Mouse (Mus musculus) midbrain, embryonic 14.5 days (tissue): ENCODE measurements at regions not wholly inside any gene's neighbourhood (a gene's known extent, or its start where the extent isn't known, plus 50 kb on each side); places are given as distances from the start of the nearest gene placed in this dataset.
A peak's percentile ranks its signal among the peaks of the same experiment; 100 is the strongest.

Experiments
- ATAC-seq: fragments of 200-750 bp; cut with Nextera tagmentation; 2 replicates; pipeline ENCODE4 v1.8.0; 2017; ENCODE audit warnings: moderate number of reproducible peaks, moderate library complexity; ENCODE audit not compliant: low FRiP score, low TSS enrichment
- DNase-seq: peaks from one replicate; pipeline ENCODE4 v3.0.0-alpha.2; 2015
- H3K27ac ChIP-seq: fragments of 300-500 bp; sonication (generic); replicated peaks from 2 replicates; pipeline ENCODE4 v1.5.1; 2014; ENCODE audit warnings: mild to moderate bottlenecking, low read depth, low read length, moderate library complexity
- H3K27me3 ChIP-seq: fragments of 300-500 bp; sonication (generic); 2 replicates; pipeline ENCODE4 v1.6.1; 2014; ENCODE audit warnings: low read length, control low read depth, mixed read lengths; ENCODE audit not compliant: control insufficient read depth, insufficient read depth
- H3K36me3 ChIP-seq: fragments of 300-500 bp; sonication (generic); 2 replicates; pipeline ENCODE4 v1.6.1; 2014; ENCODE audit warnings: low read length, control low read depth; ENCODE audit not compliant: control insufficient read depth, insufficient read depth
- H3K4me1 ChIP-seq: fragments of 300-500 bp; sonication (generic); 2 replicates; pipeline ENCODE4 v1.6.1; 2014; ENCODE audit warnings: mild to moderate bottlenecking, antibody characterized with exemption, low read length, control low read depth; ENCODE audit not compliant: control insufficient read depth, insufficient read depth
- H3K4me2 ChIP-seq: fragments of 300-500 bp; sonication (generic); 2 replicates; pipeline ENCODE4 v1.6.1; 2014; ENCODE audit warnings: mild to moderate bottlenecking, low read length, moderate library complexity
- H3K4me3 ChIP-seq: fragments of 300-500 bp; sonication (generic); replicated peaks from 2 replicates; pipeline ENCODE4 v1.5.1; 2014; ENCODE audit warnings: low read depth, low read length
- H3K9ac ChIP-seq: fragments of 300-500 bp; sonication (generic); replicated peaks from 2 replicates; pipeline ENCODE4 v1.6.1; 2014; ENCODE audit warnings: mild to moderate bottlenecking, low read length, moderate library complexity
- H3K9me3 ChIP-seq: fragments of 300-500 bp; sonication (generic); 2 replicates; pipeline ENCODE4 v1.6.1; 2016; ENCODE audit warnings: low read length, control low read depth, mixed read lengths; ENCODE audit not compliant: control insufficient read depth
- WGBS: fragments of 180-500 bp; shearing (Covaris S2); extraction: QIAGEN DNeasy Blood & Tissue Kit; methylation state at CpG from one replicate; pipeline ENCODE4 v1.1.7; 2014; 5-methylcytosine and 5-hydroxymethylcytosine counted together

DNA sequence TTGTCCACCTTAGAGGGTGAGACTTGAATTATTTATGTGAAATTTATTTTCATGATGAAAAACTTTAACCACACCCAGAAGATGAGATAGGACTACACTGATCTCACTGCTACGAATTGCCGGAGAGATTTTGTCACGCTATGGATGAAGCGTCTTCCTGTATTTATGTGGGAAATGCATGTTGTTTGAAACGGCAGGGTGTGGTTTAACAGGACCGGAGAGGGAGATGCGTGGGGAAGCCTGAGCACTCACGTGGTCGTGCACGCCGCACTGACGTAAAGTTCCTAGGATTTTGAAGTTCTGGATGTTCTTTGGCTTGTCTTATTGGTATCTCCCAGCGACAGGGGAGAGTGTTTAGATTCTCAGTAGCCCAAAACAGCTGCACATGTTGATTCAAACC lies 139.3 kb upstream of the Ubr2 start:
- H3K4me3 ChIP-seq: no peak overlapping the region
- H3K9ac ChIP-seq: no peak overlapping the region
- H3K4me2 ChIP-seq: no peak overlapping the region
- no peaks in the 10 kb centered on the region for H3K9me3 ChIP-seq
- H3K4me1 ChIP-seq: peaks cover 32% of the 10 kb centered on the region
- DNase-seq (no peak), ATAC-seq (no peak)
- no peak overlapping the region for H3K27ac ChIP-seq
- 93% methylated on average over 13 of the region's 13 CpGs for WGBS
- 0 out of 2 replicates have a peak, but pooled peaks cover 3% of the 10 kb centered on the region for H3K36me3 ChIP-seq
- H3K27me3 ChIP-seq: no peaks in the 10 kb centered on the region

DNA sequence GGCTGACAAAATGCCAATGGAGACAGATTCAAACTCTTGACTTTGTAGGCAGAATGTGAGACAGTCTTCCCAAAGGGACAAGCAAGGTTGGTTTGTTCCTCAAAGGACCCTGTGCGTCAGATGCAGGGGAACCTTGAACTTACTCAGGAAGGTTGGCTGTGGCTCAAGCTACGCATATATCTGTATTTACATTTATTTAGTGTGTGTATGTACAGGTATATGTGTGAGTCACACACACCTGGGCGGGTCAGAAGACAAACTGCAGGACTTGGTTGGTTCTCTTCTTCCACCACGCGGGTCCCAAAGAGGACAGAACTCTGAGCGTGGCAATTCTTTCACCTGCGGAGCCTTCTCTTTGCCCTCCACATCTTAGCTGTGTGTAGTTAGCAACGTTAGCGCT lies 138.8 kb upstream of the Ubr2 start:
- peaks cover 37% of the 10 kb centered on the region for H3K4me1 ChIP-seq
- no peak overlapping the region for H3K4me3 ChIP-seq
- ATAC-seq: no peak
- no peak overlapping the region for H3K4me2 ChIP-seq
- H3K9me3 ChIP-seq: no peaks in the 10 kb centered on the region
- no peak overlapping the region for H3K27ac ChIP-seq
- H3K27me3 ChIP-seq: no peaks in the 10 kb centered on the region
- WGBS: 93% methylated on average over 9 of the region's 9 CpGs
- DNase-seq: no peak
- no peak overlapping the region for H3K9ac ChIP-seq
- H3K36me3 ChIP-seq: 0 out of 2 replicates have a peak, but pooled peaks cover under 1% of the 10 kb centered on the region

DNA sequence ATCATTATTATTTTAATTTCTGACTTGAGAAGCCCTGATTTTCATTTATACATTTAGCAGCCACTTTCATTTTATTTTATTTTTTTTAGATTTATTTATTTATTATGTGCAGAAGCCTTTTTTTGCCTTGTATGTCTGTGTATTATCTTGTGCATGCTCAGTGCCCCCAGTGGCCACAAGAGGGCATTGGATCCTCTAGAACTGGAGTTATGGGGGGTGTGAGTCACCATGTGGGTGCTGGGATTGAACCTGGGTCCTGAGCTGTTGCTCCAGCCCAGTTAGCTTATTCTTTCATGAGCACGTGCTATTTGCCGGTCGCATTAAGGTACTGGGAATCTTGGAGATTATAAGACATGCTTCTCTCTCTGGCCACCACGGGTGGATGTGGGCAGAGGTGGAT lies 136.3 kb upstream of the Ubr2 start:
- Histone ChIP-seq H3K4me1 (peaks cover 43% of the 10 kb centered on the region), H3K9ac (no peak overlapping the region), H3K4me3 (no peak overlapping the region), H3K27me3 (no peaks in the 10 kb centered on the region), H3K4me2 (no peak overlapping the region), H3K27ac (no peak overlapping the region), H3K9me3 (no peaks in the 10 kb centered on the region), H3K36me3 (no peaks in the 10 kb centered on the region)
- 96% methylated on average over 4 of the region's 4 CpGs for WGBS
- ATAC-seq (no peak), DNase-seq (no peak)

DNA sequence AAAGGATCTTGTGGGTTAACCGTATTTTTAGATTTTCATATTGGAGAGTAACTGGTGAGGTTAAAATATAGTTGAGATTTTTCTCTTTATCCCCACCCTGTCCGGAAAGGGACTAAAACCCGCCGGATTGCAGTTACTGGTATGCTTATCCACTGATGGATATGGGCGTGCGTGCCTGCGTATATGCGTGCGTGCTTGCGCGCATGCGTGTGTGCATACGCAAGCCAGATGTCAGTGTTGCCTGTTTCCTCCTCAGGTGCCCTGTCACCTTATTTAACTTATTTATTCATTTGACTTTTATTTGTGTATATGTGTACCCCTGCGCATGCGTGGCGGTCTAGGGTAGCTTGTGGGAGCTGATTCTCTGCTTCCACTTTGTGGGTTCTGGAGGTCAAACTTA lies 135.2 kb upstream of the Ubr2 start:
- Histone ChIP-seq H3K4me1 (peaks cover 32% of the 10 kb centered on the region), H3K4me2 (no peak overlapping the region), H3K9ac (no peak overlapping the region), H3K27me3 (no peaks in the 10 kb centered on the region), H3K4me3 (no peak overlapping the region), H3K36me3 (no peaks in the 10 kb centered on the region), H3K27ac (no peak overlapping the region), H3K9me3 (no peaks in the 10 kb centered on the region)
- 98% methylated on average over 16 of the region's 16 CpGs for WGBS
- ATAC-seq: no peak
- no peak for DNase-seq

DNA sequence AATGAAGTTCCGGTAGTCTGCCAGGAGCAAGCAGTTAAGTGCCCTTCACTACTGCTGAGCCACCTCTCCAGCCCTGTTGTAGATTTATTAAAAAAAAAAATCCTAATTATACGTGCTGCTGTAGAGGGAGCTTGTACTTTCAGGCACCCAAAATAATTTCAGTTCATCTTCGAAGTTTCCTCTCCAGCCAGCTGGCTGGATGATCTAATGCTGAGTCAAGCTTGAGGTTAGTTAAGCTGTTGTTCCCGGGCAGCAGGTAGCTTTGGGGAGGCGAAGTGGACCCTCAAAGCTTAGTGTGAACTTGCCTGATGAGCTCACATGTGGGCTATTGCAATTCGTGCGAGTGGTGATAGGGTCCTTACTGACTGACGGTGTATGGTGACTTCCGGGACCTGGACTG lies 134.6 kb upstream of the Ubr2 start:
- Histone ChIP-seq H3K9me3 (no peaks in the 10 kb centered on the region), H3K27me3 (no peaks in the 10 kb centered on the region), H3K4me1 (peaks cover 29% of the 10 kb centered on the region), H3K27ac (no peak overlapping the region), H3K4me2 (peak overlapping the region; percentile 88), H3K9ac (no peak overlapping the region), H3K4me3 (no peak overlapping the region), H3K36me3 (no peaks in the 10 kb centered on the region)
- ATAC-seq: no peak
- no peak for DNase-seq
- WGBS: 90% methylated on average over 9 of the region's 9 CpGs

DNA sequence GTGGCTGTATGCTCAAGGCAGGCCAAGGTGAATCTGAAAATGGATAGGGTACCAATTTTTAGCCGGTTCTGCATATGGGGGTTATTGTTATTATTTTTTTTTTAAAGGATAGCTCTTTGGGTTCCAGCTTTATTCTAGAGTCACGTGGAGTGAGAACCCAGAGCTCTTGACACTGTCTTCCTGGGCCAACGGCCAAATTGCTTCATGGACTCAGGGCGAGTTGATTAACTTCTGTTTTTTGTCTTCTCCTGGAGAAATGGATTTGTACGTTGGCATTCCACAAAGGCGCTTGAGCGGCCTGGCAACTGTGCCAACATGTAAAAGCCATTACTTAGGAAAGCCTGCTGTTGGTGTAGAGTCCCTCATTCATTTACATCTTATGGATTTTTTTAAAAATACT lies 134.1 kb upstream of the Ubr2 start:
- H3K4me1 ChIP-seq: peaks cover 29% of the 10 kb centered on the region
- WGBS: 76% methylated on average over 7 of the region's 7 CpGs
- 0 out of 2 replicates have a peak overlapping the region, but pooled peaks have one; percentile 12 for H3K9ac ChIP-seq
- H3K27me3 ChIP-seq: no peaks in the 10 kb centered on the region
- DNase-seq: no peak
- peak overlapping the region; percentile 88 for H3K4me2 ChIP-seq
- no peaks in the 10 kb centered on the region for H3K36me3 ChIP-seq
- H3K27ac ChIP-seq: peak overlapping the region; percentile 27; the same call in 1 of the 2 replicates
- ATAC-seq: no peak
- H3K4me3 ChIP-seq: no peak overlapping the region; the same call in 1 of the 2 replicates
- H3K9me3 ChIP-seq: no peaks in the 10 kb centered on the region

DNA sequence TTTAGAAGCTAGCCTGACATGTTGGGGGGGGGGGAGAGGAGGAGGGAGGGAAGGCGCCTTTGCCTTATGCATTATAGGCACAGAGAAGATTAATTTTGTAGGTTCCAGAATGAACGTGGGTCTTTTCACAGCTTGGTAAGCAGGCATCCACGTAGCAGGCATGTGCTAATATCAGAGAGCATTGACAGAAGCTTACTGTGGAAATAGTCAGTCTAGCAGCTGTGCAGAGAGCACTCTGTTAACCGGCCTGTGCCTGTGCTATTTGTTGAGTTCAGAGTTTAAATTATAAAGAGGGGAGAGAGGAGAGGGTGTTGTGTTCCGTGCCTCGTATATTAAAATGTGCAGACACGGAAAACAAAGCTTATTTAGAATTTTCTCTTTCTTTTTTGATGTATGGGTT lies 133.5 kb upstream of the Ubr2 start:
- H3K27ac ChIP-seq: peak overlapping the region; percentile 27; the same call in 1 of the 2 replicates
- peak overlapping the region; percentile 64 for H3K4me3 ChIP-seq
- peaks cover 35% of the 10 kb centered on the region for H3K4me1 ChIP-seq
- H3K27me3 ChIP-seq: no peaks in the 10 kb centered on the region
- H3K9ac ChIP-seq: peak overlapping the region; percentile 43
- ATAC-seq: no peak
- H3K36me3 ChIP-seq: no peaks in the 10 kb centered on the region
- WGBS: 56% methylated on average over 7 of the region's 7 CpGs
- peak; percentile 40 for DNase-seq
- no peaks in the 10 kb centered on the region for H3K9me3 ChIP-seq
- peak overlapping the region; percentile 88 for H3K4me2 ChIP-seq

DNA sequence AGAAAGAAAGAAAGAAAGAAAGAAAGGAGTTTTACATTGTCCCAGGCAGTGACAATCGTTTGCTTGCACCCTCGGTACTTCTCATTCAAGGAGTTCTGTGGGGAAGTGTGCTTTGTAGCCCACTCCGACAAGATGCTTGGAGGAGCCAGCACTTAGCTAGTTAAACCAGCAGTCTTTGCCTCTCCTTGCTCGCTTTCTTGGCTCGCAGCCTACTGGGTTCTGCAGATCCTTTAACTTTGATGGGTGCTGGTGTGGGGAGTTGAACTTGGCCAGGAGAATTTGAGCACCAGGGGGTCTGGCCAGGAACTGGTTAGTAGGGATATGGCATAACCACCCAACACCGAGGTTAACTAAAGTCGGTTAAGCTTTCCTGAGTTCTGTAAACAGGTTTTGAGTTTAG lies 132.5 kb upstream of the Ubr2 start:
- no peak overlapping the region; the same call in 1 of the 2 replicates for H3K9ac ChIP-seq
- H3K27ac ChIP-seq: no peak overlapping the region
- H3K4me3 ChIP-seq: peak overlapping the region; percentile 64
- H3K27me3 ChIP-seq: no peaks in the 10 kb centered on the region
- H3K4me1 ChIP-seq: peaks cover 41% of the 10 kb centered on the region
- H3K9me3 ChIP-seq: no peaks in the 10 kb centered on the region
- H3K4me2 ChIP-seq: peak overlapping the region; percentile 88
- H3K36me3 ChIP-seq: no peaks in the 10 kb centered on the region
- WGBS: 22% methylated on average over 7 of the region's 7 CpGs
- DNase-seq (peak; percentile 45), ATAC-seq (no peak)

DNA sequence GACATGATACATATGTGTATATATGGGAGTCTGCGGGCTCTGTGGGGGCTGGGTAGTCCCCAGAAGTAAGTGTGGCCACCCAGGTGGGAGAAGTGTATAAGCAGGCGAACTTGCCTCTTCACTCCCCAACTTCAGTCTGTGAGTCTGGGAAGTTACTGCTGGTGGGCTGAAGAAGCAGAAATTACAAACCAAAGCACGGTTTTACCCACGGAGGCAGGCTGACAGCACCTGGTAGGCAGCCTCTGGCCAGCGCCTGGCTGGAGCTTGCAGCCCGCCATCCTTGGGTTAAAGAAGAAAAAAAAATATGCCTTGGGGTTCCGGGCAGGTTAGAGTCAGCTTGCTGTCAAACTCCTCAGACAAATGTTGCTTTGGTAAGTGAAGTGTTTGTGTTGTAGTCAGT lies 131.9 kb upstream of the Ubr2 start:
- H3K9ac ChIP-seq: peak overlapping the region; percentile 95
- H3K4me2 ChIP-seq: peak overlapping the region; percentile 88
- 2% methylated on average over 7 of the region's 7 CpGs for WGBS
- H3K4me3 ChIP-seq: peak overlapping the region; percentile 64
- no peaks in the 10 kb centered on the region for H3K9me3 ChIP-seq
- H3K27me3 ChIP-seq: no peaks in the 10 kb centered on the region
- no peak for ATAC-seq
- H3K4me1 ChIP-seq: peaks cover 41% of the 10 kb centered on the region
- no peak for DNase-seq
- H3K36me3 ChIP-seq: no peaks in the 10 kb centered on the region
- H3K27ac ChIP-seq: peak overlapping the region; percentile 99
